ENCODE assay signal across 10 mouse cellular contexts in genomic region chr12:107953044-107953684, GRCm38 (mm10). TPM values are rescaled to one million over a fixed set of nuclear protein-coding genes. Genes with fewer than 3 reads are reported as not detected.
A peak's percentile ranks its signal among the peaks of the same experiment; 100 is the strongest.
DNase-seq lines count a peak whose midpoint lies in the region; ATAC-seq and TF ChIP-seq lines count a peak whose summit lies in the region.
"Had no signal": no experiment of that assay in that cellular context is flagged by ENCODE, and none has a peak within 500 bp of the region (broad histone marks: within the 10 kb centered on the region; RNA-seq: fewer than 3 reads in every experiment).

No protein-coding gene starts in this region.

- H3K9ac ChIP-seq in heart, postnatal 0 days (replicated peaks; ENCODE audit: low read depth, low read length) = no peak overlapping the region
- 0 out of 2 replicates have a peak overlapping the region, but pooled peaks have one; percentile 32 for H3K9ac ChIP-seq in embryonic facial prominence, embryonic 13.5 days
- H3K9ac ChIP-seq in intestine, postnatal 0 days (ENCODE audit: low read depth, low read length) = no peak overlapping the region

- H3K4me2 ChIP-seq in heart, postnatal 0 days (ENCODE audit: low read depth, low read length) = peak overlapping the region; percentile 38; the same call in 1 of the 2 replicates
- H3K4me2 ChIP-seq in embryonic facial prominence, embryonic 13.5 days = peak overlapping the region; percentile 50
- peak overlapping the region; percentile 45 for H3K4me2 ChIP-seq in intestine, postnatal 0 days (replicated peaks; ENCODE audit: low read depth)

- intact Hi-C loops in heart, postnatal 14 days (cut with DNase I) = no loop called here

- no peaks in the 10 kb centered on the region for H3K4me1 ChIP-seq in heart, postnatal 0 days (ENCODE audit: control insufficient read depth, insufficient read depth)
- H3K4me1 ChIP-seq in embryonic facial prominence, embryonic 13.5 days = peaks cover 85% of the 10 kb centered on the region
- peaks cover 8% of the 10 kb centered on the region; the same call in 1 of the 2 replicates for H3K4me1 ChIP-seq in intestine, postnatal 0 days (replicated peaks; ENCODE audit: control insufficient read depth, insufficient read depth, low read length)

- DNase-seq in heart, postnatal 0 days (ENCODE audit: low spot score) = no peak
- no peak for DNase-seq in heart, postnatal 14 days
- peak; percentile 61 for DNase-seq in CD4-positive helper T cell, adult 2 months (ENCODE audit: low read depth, low spot score)
- DNase-seq in cerebellum, postnatal 10 days = no peak
- no peak for DNase-seq in cerebellum, adult 11-12 months
- no peak for DNase-seq in ovary, postnatal 14 days (ENCODE audit: low spot score)
- DNase-seq: cerebellum, adult 9-11 months; kidney, adult 18-20 months had no signal

- 87% methylated on average over 16 of the region's 16 CpGs for WGBS in heart, postnatal 0 days
- 77% methylated on average over 16 of the region's 16 CpGs for WGBS in embryonic facial prominence, embryonic 13.5 days
- 74% methylated on average over 16 of the region's 16 CpGs for WGBS in intestine, postnatal 0 days

- no peaks in the 10 kb centered on the region for H3K36me3 ChIP-seq in heart, postnatal 0 days (replicated peaks; ENCODE audit: control insufficient read depth, insufficient read depth, low read length)
- H3K36me3 ChIP-seq in embryonic facial prominence, embryonic 13.5 days = peaks cover 4% of the 10 kb centered on the region; the same call in 1 of the 2 replicates
- no peaks in the 10 kb centered on the region for H3K36me3 ChIP-seq in intestine, postnatal 0 days (ENCODE audit: control insufficient read depth, insufficient read depth)

- no peaks in the 10 kb centered on the region for H3K9me3 ChIP-seq in heart, postnatal 0 days (replicated peaks; ENCODE audit: control insufficient read depth, low read length)
- H3K9me3 ChIP-seq in embryonic facial prominence, embryonic 13.5 days = no peaks in the 10 kb centered on the region
- H3K9me3 ChIP-seq in intestine, postnatal 0 days (ENCODE audit: control insufficient read depth) = no peaks in the 10 kb centered on the region

- no peak for ATAC-seq in heart, postnatal 0 days (ENCODE audit: insufficient read depth, low read depth)
- 0 out of 2 replicates have a peak, but pooled peaks have one; percentile 12 for ATAC-seq in embryonic facial prominence, embryonic 13.5 days (ENCODE audit: insufficient number of reproducible peaks, insufficient read depth, low FRiP score, low TSS enrichment, low read depth)
- ATAC-seq in intestine, postnatal 0 days = no peak

- TF ChIP-seq EP300 in heart, postnatal 0 days (IDR thresholded peaks at IDR 0.05; ENCODE audit: low read depth) = no peak

- H3K27ac ChIP-seq in heart, postnatal 0 days (ENCODE audit: low read depth) = no peak overlapping the region
- H3K27ac ChIP-seq in embryonic facial prominence, embryonic 13.5 days = peak overlapping the region; percentile 90
- H3K27ac ChIP-seq in intestine, postnatal 0 days (ENCODE audit: low read depth, low read length) = no peak overlapping the region

- H3K27me3 ChIP-seq in heart, postnatal 0 days (ENCODE audit: control insufficient read depth, insufficient read depth, low read length) = no peaks in the 10 kb centered on the region
- H3K27me3 ChIP-seq in embryonic facial prominence, embryonic 13.5 days = no peaks in the 10 kb centered on the region
- no peaks in the 10 kb centered on the region for H3K27me3 ChIP-seq in intestine, postnatal 0 days (replicated peaks; ENCODE audit: control insufficient read depth, insufficient read depth, low read length)

- no peak for TF ChIP-seq CTCF in heart, postnatal 0 days (IDR thresholded peaks at IDR 0.05; ENCODE audit: low read depth)
- no peak for TF ChIP-seq CTCF in intestine, postnatal 0 days (IDR thresholded peaks at IDR 0.05; ENCODE audit: low read depth)

- no peak overlapping the region for H3K4me3 ChIP-seq in heart, postnatal 0 days (ENCODE audit: low read depth, low read length)
- peak overlapping the region; percentile 9; the same call in 1 of the 2 replicates for H3K4me3 ChIP-seq in embryonic facial prominence, embryonic 13.5 days
- H3K4me3 ChIP-seq in intestine, postnatal 0 days (ENCODE audit: low read depth, low read length) = no peak overlapping the region

RNA-seq across cellular contexts. Expression of gene Bcl11b, which starts 50.2 kb away (rescaled TPM):
- total RNA-seq in heart, postnatal 0 days (2014; rRNA removed; ENCODE audit: low replicate concordance) = 2.7 and 7.3 TPM in 2 replicates
- polyA plus RNA-seq in heart, postnatal 0 days (2015; fragmentation: Nextera tagmentation; extraction: Ambion mirVana) = 2.1 and 2.2 TPM in 2 replicates
- total RNA-seq in heart, postnatal 14 days (2021) = 1 to 10 TPM; 1.2 to 8.6 TPM
- 35.7 and 40.6 TPM in 2 replicates for polyA plus RNA-seq in embryonic facial prominence, embryonic 13.5 days (2015; fragmentation: Nextera tagmentation; extraction: Ambion mirVana)
- 5.2 TPM in 2 replicates for polyA plus RNA-seq in intestine, postnatal 0 days (2015; fragmentation: Nextera tagmentation; extraction: Ambion mirVana)
